ENCODE assay signal across 25 mouse cellular contexts in genomic region chr2:25147398-25147797, GRCm38 (mm10). TPM values are rescaled to one million over a fixed set of nuclear protein-coding genes. Genes with fewer than 3 reads are reported as not detected.
A peak's percentile ranks its signal among the peaks of the same experiment; 100 is the strongest.
DNase-seq lines count a peak whose midpoint lies in the region; ATAC-seq and TF ChIP-seq lines count a peak whose summit lies in the region.
"Had no signal": no experiment of that assay in that cellular context is flagged by ENCODE, and none has a peak within 500 bp of the region (broad histone marks: within the 10 kb centered on the region; RNA-seq: fewer than 3 reads in every experiment).

No protein-coding gene starts in this region.

- H3K9me3 ChIP-seq in hindbrain, embryonic 10.5 days = no peaks in the 10 kb centered on the region
- no peaks in the 10 kb centered on the region for H3K9me3 ChIP-seq in hindbrain, embryonic 13.5 days
- H3K9me3 ChIP-seq: embryonic facial prominence, embryonic 10.5 days; embryonic facial prominence, embryonic 12.5 days; forebrain, embryonic 13.5 days; forebrain, embryonic 15.5 days; G1E had no signal

- H3K4me3 ChIP-seq in hindbrain, embryonic 10.5 days = no peak overlapping the region
- no peak overlapping the region for H3K4me3 ChIP-seq in hindbrain, embryonic 13.5 days
- no peak overlapping the region for H3K4me3 ChIP-seq in spleen, adult 2 months (ENCODE audit: extremely low read depth, insufficient read depth, insufficient read length)
- H3K4me3 ChIP-seq: embryonic facial prominence, embryonic 10.5 days; embryonic facial prominence, embryonic 12.5 days; forebrain, embryonic 13.5 days; forebrain, embryonic 15.5 days had no signal

- peak; percentile 35 for DNase-seq in adrenal gland, adult 2 months
- no peak for DNase-seq in adrenal gland, postnatal 4 days (ENCODE audit: low spot score in 2 of 2)
- no peak for DNase-seq in hindbrain, embryonic 10.5 days (ENCODE audit: low spot score)
- DNase-seq in spleen, adult 2 months (ENCODE audit: low read depth in 1 of 2, low spot score in 2 of 2) = no peak
- no peak for DNase-seq in spleen, postnatal 36 days (ENCODE audit: low spot score in 2 of 2)
- DNase-seq: adrenal gland, postnatal 10 days; adrenal gland, postnatal 25 days; B cell, adult 2 months; cerebellum, adult 11-12 months; cerebellum, adult 2 months; cerebellum, adult 9-10 months; cerebellum, postnatal 10 days; cerebellum, postnatal 25 days; forebrain, postnatal 0 days had no signal

- ATAC-seq in hindbrain, embryonic 13.5 days (ENCODE audit: low FRiP score) = no peak
- ATAC-seq: activated CD4-positive, CD25-positive, alpha-beta regulatory T cell, adult 4 months; CD4-positive, CD25-positive, alpha-beta regulatory T cell, adult 4 months; forebrain, embryonic 13.5 days; forebrain, embryonic 15.5 days; forebrain, postnatal 0 days; Patski had no signal

- WGBS in hindbrain, embryonic 10.5 days = 84% methylated on average over 5 of the region's 5 CpGs
- 84% methylated on average over 5 of the region's 5 CpGs for WGBS in hindbrain, embryonic 13.5 days
- 90% methylated on average over 5 of the region's 5 CpGs for WGBS in spleen, adult 2 months

- H3K27ac ChIP-seq in hindbrain, embryonic 10.5 days = peak overlapping the region; percentile 12; the same call in 1 of the 2 replicates
- no peak overlapping the region for H3K27ac ChIP-seq in hindbrain, embryonic 13.5 days
- H3K27ac ChIP-seq in spleen, adult 2 months (ENCODE audit: insufficient read depth, low read length) = 0 out of 2 replicates have a peak overlapping the region, but pooled peaks have one; percentile 38
- H3K27ac ChIP-seq: embryonic facial prominence, embryonic 10.5 days; embryonic facial prominence, embryonic 12.5 days; forebrain, embryonic 13.5 days; forebrain, embryonic 15.5 days had no signal

- 0 out of 2 replicates have a peak, but pooled peaks cover 5% of the 10 kb centered on the region for H3K27me3 ChIP-seq in hindbrain, embryonic 10.5 days (ENCODE audit: insufficient read depth, poor library complexity, severe bottlenecking)
- H3K27me3 ChIP-seq in hindbrain, embryonic 13.5 days = no peaks in the 10 kb centered on the region
- no peaks in the 10 kb centered on the region for H3K27me3 ChIP-seq in spleen, adult 2 months (ENCODE audit: control insufficient read depth, insufficient read depth, low read length)
- H3K27me3 ChIP-seq: embryonic facial prominence, embryonic 12.5 days; forebrain, embryonic 13.5 days; forebrain, embryonic 15.5 days; Patski had no signal

- 0 out of 2 replicates have a peak, but pooled peaks cover 15% of the 10 kb centered on the region for H3K4me1 ChIP-seq in hindbrain, embryonic 10.5 days (replicated peaks)
- peaks cover 3% of the 10 kb centered on the region; the same call in 1 of the 2 replicates for H3K4me1 ChIP-seq in hindbrain, embryonic 13.5 days (replicated peaks)
- H3K4me1 ChIP-seq in spleen, adult 2 months (ENCODE audit: control insufficient read depth, insufficient read depth, insufficient read length) = no peaks in the 10 kb centered on the region
- H3K4me1 ChIP-seq: embryonic facial prominence, embryonic 10.5 days; embryonic facial prominence, embryonic 12.5 days; forebrain, embryonic 13.5 days; forebrain, embryonic 15.5 days had no signal

- no peak overlapping the region for H3K4me2 ChIP-seq in hindbrain, embryonic 13.5 days
- H3K4me2 ChIP-seq: embryonic facial prominence, embryonic 12.5 days; forebrain, embryonic 13.5 days; forebrain, embryonic 15.5 days had no signal

- no peak for TF ChIP-seq POLR2A in spleen, adult 2 months (IDR thresholded peaks at IDR 0.05; ENCODE audit: low read depth, low read length)

- H3K9ac ChIP-seq in hindbrain, embryonic 13.5 days = no peak overlapping the region
- H3K9ac ChIP-seq: embryonic facial prominence, embryonic 12.5 days; forebrain, embryonic 13.5 days; forebrain, embryonic 15.5 days; forebrain, postnatal 0 days had no signal

- no peak for TF ChIP-seq CTCF in spleen, adult 2 months (IDR thresholded peaks at IDR 0.05; ENCODE audit: extremely low read depth, insufficient read depth, insufficient read length, insufficient replicate concordance)

- no peaks in the 10 kb centered on the region for H3K36me3 ChIP-seq in hindbrain, embryonic 10.5 days
- H3K36me3 ChIP-seq in hindbrain, embryonic 13.5 days = no peaks in the 10 kb centered on the region
- no peaks in the 10 kb centered on the region for H3K36me3 ChIP-seq in spleen, adult 2 months (ENCODE audit: control insufficient read depth, insufficient read depth, low read length)
- H3K36me3 ChIP-seq: embryonic facial prominence, embryonic 10.5 days; embryonic facial prominence, embryonic 12.5 days; forebrain, embryonic 15.5 days; G1E had no signal

RNA-seq across cellular contexts. Expression of gene Nrarp, which starts 33.2 kb away (rescaled TPM):
- 1 to 10 TPM; 1.9 to 3.6 TPM for total RNA-seq in adrenal gland, adult 2 months (2021)
- polyA plus RNA-seq in adrenal gland, adult 2 months (2012; rRNA removed) = 12.0 and 19.0 TPM in 2 replicates
- total RNA-seq in adrenal gland, postnatal 4 days (2021) = 10 to 100 TPM; 10.2 to 18.4 TPM
- polyA plus RNA-seq in hindbrain, embryonic 10.5 days (2016; fragmentation: Nextera tagmentation; extraction: Ambion mirVana) = 77.4 and 108 TPM in 2 replicates
- polyA plus RNA-seq in hindbrain, embryonic 13.5 days (2015; fragmentation: Nextera tagmentation; extraction: Ambion mirVana) = 21.4 and 24.6 TPM in 2 replicates
- 8.0 and 13.8 TPM in 2 replicates for polyA plus RNA-seq in spleen, adult 2 months (2012; rRNA removed)
- polyA plus RNA-seq: G1E had no signal

RNA-seq across cellular contexts. Expression of gene Tor4a, which starts 49.3 kb away (rescaled TPM):
- 10 to 100 TPM; 21.9 to 24.2 TPM for total RNA-seq in adrenal gland, adult 2 months (2021)
- polyA plus RNA-seq in adrenal gland, adult 2 months (2012; rRNA removed) = 51.3 and 60.0 TPM in 2 replicates
- 10 to 100 TPM; 23.1 to 24.3 TPM for total RNA-seq in adrenal gland, postnatal 4 days (2021)
- 2.6 and 2.7 TPM in 2 replicates for polyA plus RNA-seq in hindbrain, embryonic 10.5 days (2016; fragmentation: Nextera tagmentation; extraction: Ambion mirVana)
- 1.6 and 1.9 TPM in 2 replicates for polyA plus RNA-seq in hindbrain, embryonic 13.5 days (2015; fragmentation: Nextera tagmentation; extraction: Ambion mirVana)
- 77.5 and 104 TPM in 2 replicates for polyA plus RNA-seq in spleen, adult 2 months (2012; rRNA removed)

RNA-seq across cellular contexts. Expression of gene Noxa1, which starts 52.4 kb away (rescaled TPM):
- not detected for total RNA-seq in adrenal gland, adult 2 months (2021)
- polyA plus RNA-seq in adrenal gland, adult 2 months (2012; rRNA removed) = not detected in 2 replicates
- under 1 TPM in 1 of 2 experiments, not detected in 1; 0.59 TPM for total RNA-seq in adrenal gland, postnatal 4 days (2021)
- 0.22 and 0.38 TPM in 2 replicates for polyA plus RNA-seq in hindbrain, embryonic 10.5 days (2016; fragmentation: Nextera tagmentation; extraction: Ambion mirVana)
- not detected in 2 replicates for polyA plus RNA-seq in hindbrain, embryonic 13.5 days (2015; fragmentation: Nextera tagmentation; extraction: Ambion mirVana)
- 0.21 and 0.25 TPM in 2 replicates for polyA plus RNA-seq in spleen, adult 2 months (2012; rRNA removed)
- total RNA-seq: adrenal gland, adult 18-20 months; adrenal gland, postnatal 10 days; adrenal gland, postnatal 25 days; forebrain, postnatal 0 days had no signal
- polyA plus RNA-seq: cerebellum, adult 2 months; cortical plate, adult 2 months; embryonic facial prominence, embryonic 12.5 days; forebrain, embryonic 13.5 days; forebrain, embryonic 15.5 days; forebrain, postnatal 0 days; Patski had no signal

Comparison
In these comparisons a context has a peak if more than half of its experiments do, and no peak if none do; other contexts are left out.
1. RNA of gene Tor4a, which starts 49.3 kb away (polyA plus RNA-seq): 77.5 to 104 TPM in spleen, adult 2 months and 51.3 to 60.0 TPM in adrenal gland, adult 2 months; 2.6 to 2.7 TPM in hindbrain, embryonic 10.5 days and 1.6 to 1.9 TPM in hindbrain, embryonic 13.5 days; every median in the first group is over 10 times any median in the second.